Mouse (Mus musculus): Measurements from ENCODE around the gene Ezh1.

DNA sequence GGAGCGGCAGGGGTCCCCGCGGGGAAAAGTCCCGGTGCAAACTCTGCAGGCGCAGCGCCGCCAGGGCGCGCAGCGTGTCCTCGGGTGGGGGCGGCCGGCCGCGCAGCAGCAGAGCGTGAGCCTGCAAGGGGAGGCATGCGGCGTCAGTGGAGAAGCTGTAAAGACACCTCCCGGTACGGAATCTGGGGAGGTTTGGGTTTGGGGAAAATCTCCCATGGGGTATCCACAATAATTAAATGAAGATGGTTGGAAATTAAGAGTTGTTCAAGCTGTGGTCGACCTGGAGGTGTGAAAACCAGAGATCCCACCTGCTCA, 62.0 kb downstream of the Ezh1 start:
- TF ChIP-seq CTCF (conservative IDR thresholded peaks at IDR 0.05; ENCODE audit: insufficient read depth, insufficient read length, low read depth, low read length) (no peak), POLR2A (IDR thresholded peaks at IDR 0.05; ENCODE audit: low read depth, low read length) (no peak)
